Mouse (Mus musculus): ENCODE measurements around the gene Aknad1.

The Aknad1 gene

DNA sequence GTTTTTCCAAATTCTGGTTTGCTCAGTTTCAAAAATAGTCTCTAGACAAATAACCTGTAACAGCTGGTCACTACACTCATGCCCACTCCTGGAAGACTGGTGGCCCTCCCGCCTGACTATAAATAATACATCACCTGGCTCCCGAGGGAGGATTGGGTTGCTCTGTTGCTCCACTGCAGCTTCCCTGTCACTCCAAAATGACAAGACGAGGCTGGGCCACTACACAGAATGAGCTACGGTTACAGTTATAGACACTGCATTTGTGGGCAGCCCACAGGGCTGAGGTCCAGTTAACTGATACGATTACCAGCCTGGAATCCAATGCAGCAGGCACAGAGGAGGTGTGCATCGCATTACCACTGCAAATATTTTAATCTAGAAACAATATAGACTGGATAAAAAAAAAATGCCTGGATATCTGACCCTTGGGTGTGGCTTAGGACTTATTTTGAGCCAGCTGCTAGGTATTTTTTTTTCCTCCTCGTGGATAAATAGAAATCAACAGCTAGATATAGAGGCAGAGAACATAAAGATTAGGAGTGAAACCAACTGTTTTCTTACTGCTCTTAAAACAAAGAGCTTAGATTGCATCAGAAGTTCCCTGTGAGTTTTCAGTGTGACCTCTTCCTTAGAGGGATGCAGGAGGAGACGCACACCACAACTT is at the start of gene Aknad1:
Aknad1 (plus strand) TSS at position 614 of the 664 bp plus-strand sequence.
- DNase-seq (ENCODE audit: low spot score) = no peak

- no peak for DNase-seq (ENCODE audit: low spot score)
Observed at GRCm38 (mm10) chr3:108689979-108690378, 49.5 kb upstream of the Aknad1 start.

DNA sequence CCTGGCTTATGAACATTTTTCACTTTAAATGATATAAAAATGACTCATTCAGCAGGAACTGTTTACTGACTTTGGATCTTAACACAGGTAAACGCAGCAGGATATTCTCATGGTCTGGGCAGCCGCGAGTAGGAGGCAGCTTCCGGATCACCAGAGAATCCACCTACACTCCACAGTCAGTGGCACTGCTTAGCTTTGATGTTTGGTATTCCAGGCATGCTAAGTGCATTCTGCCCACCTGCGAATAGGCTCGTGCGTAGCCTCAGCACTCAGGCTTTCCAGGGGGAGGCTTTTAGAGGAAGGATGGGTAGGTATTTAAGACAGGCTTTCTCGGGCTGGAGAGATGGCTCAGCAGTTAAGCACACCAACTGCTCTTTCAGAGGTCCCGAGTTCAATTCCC is 45.1 kb upstream of the Aknad1 start:
- DNase-seq (ENCODE audit: low spot score) = no peak

DNA sequence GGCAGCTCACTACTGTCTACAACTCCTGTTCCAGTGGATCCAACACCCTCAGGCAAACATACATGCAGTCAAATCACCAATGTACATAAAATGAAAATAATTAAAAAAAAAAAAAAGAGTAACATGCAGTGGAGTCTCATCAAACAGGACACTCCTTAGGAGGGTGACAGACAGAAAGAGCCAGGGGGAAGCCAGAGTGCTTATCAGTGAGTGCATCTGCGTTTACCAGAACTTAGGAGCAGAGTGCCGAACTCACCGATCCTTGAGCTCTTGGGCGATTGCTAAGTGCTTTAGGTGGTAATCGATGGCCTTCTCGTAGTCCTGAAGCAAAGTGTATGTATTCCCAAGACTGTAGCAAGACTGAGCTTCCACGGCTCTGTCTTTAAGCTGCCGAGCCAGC is 40.8 kb upstream of the Aknad1 start:
- DNase-seq (ENCODE audit: low spot score) = no peak

DNA sequence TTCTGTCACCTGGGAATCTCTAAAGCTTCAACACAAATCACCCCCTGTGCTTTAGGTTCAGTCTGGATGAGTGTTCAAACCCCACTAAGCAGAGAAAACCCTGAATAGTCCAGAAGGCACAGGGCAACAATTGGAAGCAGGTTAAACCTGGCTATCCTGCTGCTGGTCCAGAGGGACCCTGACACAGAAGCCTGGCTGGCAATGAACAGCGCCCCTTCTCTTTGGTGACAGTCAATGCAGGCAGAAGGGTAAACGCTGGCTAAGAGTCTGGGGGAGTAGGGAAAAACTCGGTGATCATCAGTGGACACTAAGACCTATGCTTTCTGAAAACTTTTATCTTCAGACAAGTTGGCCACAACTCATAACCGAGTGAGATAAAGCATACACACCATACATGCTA is 39.7 kb upstream of the Aknad1 start:
- DNase-seq (ENCODE audit: low spot score) = no peak

GRCm38 (mm10) chr3:108701256-108701655 is 38.2 kb upstream of the Aknad1 start:
- no peak for DNase-seq (ENCODE audit: low spot score)

- DNase-seq (ENCODE audit: low spot score) = no peak
Observed at GRCm38 (mm10) chr3:108702789-108703188, 36.7 kb upstream of the Aknad1 start.

DNA sequence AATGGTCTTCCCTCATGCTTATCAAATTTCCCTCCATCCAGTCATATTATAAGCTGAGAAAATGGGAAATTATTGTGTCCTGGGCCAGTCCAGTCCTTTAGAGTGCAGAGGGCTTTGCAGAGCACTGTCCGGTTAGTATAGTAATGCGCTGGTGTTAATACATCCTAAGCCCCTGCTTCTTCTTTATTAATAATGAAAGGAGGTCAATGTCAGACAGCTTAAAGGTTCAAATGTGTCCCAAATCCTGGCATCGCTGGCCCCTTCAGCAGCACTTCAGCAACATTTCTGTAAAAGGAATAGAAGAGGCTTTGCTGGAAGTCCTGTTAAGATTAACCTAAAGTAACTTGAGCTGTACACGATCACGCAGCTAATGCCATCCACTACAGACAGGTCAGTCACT is 28.2 kb upstream of the Aknad1 start:
- DNase-seq (ENCODE audit: low spot score) = no peak

- no peak for DNase-seq (ENCODE audit: low spot score)
Observed at GRCm38 (mm10) chr3:108713065-108713675, 26.3 kb upstream of the Aknad1 start.

DNA sequence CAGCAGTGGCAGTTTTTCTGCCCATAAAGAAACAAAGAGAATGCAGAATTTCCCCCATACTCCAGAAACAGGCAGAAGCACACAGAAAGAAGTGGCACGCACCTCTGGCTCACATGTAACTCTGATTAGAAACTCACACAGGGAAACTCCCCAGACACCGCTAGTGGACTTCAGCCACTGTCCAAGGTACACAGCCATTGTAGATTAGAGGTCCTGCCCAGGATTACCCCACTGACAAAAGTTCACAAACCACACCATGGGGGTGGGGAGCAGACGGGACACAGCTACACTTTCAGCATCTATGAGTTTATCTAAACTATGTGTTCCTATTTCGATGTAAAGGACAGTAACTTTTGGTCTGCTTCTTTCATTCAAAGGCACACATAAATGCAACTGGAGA is 24.6 kb upstream of the Aknad1 start:
- DNase-seq (ENCODE audit: low spot score) = no peak

GRCm38 (mm10) chr3:108717896-108718502 is 21.5 kb upstream of the Aknad1 start:
- no peak for DNase-seq (ENCODE audit: low spot score)

- DNase-seq (ENCODE audit: low spot score) = no peak
Observed at GRCm38 (mm10) chr3:108719357-108719756, 20.1 kb upstream of the Aknad1 start.

GRCm38 (mm10) chr3:108719761-108720160 is 19.7 kb upstream of the Aknad1 start:
- DNase-seq (ENCODE audit: low spot score) = no peak

GRCm38 (mm10) chr3:108721076-108721991 is 18.1 kb upstream of the Aknad1 start:
- peak; percentile 39 for DNase-seq (ENCODE audit: low spot score)

- DNase-seq (ENCODE audit: low spot score) = peak; percentile 91
Observed at GRCm38 (mm10) chr3:108722036-108722872, 17.2 kb upstream of the Aknad1 start, which contains the start of gene Gpsm2. Gene Gpsm2, minus strand, starts transcription at chr3:108722309.

DNA sequence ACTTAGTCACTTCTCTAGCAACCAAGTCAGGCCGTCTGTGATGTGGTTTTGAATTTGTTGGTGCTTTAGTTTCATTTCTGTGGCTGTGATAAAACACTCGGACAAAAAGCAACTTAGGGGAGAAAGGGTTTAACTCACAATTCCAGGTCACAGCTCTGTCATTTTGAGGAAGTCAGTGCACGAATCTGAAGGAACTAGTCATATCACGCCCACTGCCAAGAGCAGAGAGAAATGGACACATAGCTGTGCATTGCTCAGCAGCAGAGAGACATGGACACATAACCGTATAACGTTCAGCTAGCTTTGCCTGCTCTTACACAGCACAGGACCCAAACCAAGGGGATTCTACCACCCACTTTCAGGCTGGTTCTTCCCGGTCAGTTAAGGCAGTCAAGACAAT is 13.0 kb upstream of the Aknad1 start:
- DNase-seq (ENCODE audit: low spot score) = no peak

- no peak for DNase-seq (ENCODE audit: low spot score)
Observed at GRCm38 (mm10) chr3:108727344-108727743, 12.1 kb upstream of the Aknad1 start.

DNA sequence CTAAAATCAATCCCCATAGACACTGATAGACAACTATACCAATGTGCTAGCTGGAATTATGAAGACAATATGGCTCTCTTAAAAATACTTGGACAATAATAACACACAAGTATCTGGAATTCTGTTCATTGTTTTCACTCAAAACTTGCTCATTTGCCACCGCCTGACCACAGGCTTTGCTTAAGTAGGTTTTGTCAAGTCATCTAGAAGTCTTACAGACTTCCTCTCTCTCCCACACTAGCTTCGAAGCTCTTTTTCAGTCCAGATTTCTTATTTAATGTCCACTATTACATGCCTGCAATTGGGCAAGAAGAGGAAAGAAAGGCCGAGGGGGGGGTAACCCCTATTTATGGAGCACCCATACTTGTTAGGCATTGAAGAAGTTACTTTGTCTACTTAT is 11.7 kb upstream of the Aknad1 start:
- DNase-seq (ENCODE audit: low spot score) = no peak

GRCm38 (mm10) chr3:108730316-108730715 is 9.1 kb upstream of the Aknad1 start:
- no peak for DNase-seq (ENCODE audit: low spot score)

DNA sequence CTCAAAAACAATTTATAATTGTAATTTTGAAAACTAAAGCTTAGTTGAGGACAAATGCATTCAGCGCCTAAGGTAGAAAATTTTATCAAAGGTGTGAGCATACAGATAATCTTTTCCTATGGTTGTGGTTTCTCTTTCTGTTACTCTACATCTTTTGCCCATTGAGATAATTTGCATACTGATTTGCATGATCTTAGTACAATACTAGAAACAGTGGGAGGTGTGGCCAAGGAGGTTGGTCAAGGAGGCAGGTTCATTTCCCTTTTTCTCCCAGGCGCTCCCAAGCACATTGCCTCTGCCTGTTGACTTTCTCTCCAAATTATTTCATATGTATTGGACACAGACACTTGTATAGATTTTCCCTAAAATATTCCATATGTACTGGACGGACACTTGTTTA is 1.7 kb upstream of the Aknad1 start:
- no peak for DNase-seq (ENCODE audit: low spot score)

DNA sequence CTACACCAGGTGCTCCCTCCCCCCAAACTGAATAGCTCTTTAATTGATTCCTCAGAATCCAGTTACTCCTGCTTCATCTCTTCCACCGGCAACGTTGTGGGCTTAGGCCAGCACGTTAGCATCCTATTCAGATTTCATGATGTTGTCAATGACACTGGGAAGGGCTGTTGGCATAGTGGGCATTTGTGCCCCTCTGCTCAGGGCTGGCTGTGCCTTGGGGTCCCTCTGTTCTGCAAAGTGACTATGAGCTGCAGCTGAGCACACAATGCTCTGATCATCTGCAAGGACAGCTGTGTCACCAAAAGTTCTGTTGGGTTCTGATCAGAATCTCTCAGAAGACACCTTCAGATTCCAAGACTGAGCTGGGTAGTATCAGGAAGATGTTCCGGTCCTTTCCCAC is 4.6 kb downstream of the Aknad1 start:
- DNase-seq (ENCODE audit: low spot score) = no peak

DNA sequence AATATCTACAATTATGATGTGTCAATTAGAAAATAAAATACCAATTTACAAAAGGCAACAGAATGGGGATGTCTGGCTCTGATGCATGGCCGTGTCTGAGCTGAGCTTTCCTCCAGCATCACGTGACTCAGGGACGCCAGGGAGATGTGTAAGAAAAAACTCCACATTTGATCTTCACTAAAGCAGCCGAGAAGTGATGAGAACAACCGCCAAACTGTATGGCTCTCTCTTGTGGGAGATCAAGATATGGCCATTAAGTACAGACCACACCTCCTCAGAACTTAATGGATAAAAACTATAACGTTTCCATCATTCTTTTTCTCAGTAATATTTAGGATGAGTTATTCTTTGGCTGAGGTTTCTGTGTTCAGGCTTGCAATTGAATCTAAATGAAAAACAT is 11.6 kb downstream of the Aknad1 start:
- DNase-seq (ENCODE audit: low spot score) = no peak
